Mouse (Mus musculus): ENCODE measurements around the gene Tfcp2.
A peak's percentile ranks its signal among the peaks of the same experiment; 100 is the strongest.

The Tfcp2 gene

DNA sequence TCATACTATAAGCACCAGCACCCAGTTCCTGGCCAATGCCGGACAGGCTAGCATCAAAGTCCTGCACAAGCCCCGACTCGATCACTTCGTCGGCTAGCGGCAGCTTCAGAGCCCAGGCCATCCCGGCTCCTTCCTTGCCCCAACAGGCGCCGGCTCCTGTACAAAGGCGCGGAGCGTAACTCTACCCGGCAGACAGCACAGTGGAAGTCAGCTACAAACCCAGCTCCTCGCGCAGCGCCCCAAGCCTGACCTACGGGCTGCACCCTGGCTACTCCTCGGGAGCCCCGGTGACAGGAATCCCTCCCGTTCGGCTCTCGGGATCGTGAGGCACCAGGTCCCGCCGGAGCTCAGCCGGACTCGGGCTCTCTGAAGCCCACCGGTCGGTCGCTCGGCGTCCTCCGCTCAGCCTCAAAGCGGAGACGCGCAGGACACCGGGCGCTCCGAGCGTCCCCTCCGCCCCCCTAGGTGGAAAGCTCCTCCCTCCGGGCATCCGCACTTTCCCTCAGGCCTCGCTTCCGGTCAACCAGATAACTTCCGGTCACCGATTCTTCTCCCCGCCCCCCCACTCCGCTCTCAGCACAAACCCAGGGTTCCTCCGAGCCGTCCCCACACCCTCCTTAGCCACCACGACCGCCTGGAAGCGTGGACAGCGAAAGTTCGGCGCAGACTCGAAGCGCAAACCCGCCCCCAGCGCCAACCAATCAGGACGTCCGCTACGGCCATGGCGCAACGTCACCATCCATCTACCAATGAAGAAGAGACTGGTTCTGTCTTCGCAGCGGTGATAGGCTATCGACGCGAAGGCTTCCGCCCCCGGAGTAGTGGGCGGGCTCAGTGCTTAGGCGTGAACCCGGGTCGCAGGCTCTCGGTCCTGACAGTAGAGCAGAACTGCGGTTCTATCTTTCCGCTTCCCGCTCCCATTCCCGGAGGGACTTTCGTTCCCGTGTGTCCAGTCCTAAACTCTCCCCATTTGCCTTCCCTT is at the start of gene Tfcp2:
Tfcp2 (minus strand) TSS at position 683 of the 982 bp plus-strand sequence.
- DNase-seq (ENCODE audit: low read depth, low spot score): peak; percentile 90

DNA sequence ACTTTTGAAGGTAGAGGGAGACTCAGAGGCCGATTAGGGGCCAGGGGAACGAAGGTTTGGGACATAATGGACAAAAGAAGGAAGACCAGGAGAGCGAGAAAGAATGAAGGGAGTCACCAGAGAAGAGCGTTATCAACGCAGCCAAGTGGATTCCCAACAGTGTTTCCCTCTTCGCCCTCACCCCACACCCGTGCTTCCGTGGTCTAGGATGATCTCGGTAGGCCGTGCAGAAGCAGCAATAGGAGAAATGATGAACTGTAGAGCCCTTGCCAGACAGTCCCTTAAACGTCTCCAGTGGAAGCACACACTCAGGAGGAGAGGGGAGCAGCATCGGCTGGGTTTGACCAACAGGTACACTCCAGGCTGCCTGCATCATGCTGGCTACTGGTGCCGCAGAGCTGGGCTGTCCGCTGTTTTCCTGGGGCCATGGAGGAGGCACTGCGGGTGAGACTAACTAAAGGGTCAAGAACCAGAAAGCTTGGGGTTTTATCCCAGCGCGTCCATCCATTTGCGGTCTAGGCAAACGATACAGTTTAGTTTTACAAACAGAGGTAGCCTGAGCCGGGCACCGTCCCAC is 49.0 kb upstream of the Tfcp2 start:
- DNase-seq (ENCODE audit: low read depth, low spot score): no peak

DNA sequence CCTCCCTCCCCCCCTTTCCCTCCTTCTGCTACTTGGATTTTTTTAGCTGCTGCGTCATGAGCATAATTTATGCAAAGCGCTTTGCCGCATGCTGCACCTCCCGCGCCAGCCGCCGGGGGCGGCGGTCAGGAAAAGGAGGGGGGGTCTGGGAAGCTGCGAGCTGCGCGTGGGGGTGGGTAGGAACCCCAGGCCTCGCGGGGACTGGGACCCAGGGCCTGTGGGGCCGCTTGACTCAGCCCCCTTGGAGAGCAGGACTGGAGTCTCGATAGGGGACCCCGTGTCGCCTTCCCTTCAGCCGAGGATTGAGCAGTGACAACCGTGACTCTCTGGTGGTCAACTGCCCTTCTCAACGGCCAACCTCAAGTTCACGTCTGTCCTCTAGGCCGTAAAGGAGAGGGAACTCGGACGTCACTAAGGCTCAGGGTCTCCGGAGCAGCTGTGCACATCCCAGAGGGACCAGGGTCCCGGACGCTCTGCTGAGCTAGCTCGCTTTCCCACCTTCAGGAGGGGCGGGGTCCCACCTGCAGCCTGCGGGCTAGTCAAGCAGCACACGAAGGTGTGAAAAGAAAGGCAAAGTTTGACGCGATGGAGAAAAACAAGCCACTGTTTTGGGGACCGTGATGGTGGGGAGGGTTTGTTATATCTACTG is 48.4 kb upstream of the Tfcp2 start:
- DNase-seq (ENCODE audit: low read depth, low spot score): no peak

- DNase-seq (ENCODE audit: low read depth, low spot score): no peak
Measured at GRCm38 (mm10) chr15:100599276-100600046, 47.7 kb upstream of the Tfcp2 start, which contains the start of gene Pou6f1. TSS of gene Pou6f1 (minus strand) at chr15:100599984.

DNA sequence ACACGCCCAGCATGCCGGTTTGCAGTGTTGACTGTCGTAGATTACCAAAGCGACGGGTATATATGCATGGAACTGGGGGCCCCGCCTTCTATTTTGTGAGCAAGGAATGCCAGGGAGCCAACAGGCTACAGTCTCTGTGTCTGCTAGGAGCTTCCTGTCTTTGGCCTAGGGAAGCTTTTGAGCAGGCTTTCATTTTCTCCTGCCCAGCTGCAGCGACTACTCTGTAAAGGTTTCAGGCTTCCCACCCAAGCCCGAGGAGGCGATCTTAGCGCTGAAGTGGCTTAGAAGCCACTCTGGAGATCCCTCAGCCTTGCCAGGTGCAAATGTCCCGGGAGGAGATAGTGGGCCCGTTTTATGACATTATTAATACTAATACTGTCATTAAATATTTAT is 47.1 kb upstream of the Tfcp2 start:
- no peak for DNase-seq (ENCODE audit: low read depth, low spot score)

DNA sequence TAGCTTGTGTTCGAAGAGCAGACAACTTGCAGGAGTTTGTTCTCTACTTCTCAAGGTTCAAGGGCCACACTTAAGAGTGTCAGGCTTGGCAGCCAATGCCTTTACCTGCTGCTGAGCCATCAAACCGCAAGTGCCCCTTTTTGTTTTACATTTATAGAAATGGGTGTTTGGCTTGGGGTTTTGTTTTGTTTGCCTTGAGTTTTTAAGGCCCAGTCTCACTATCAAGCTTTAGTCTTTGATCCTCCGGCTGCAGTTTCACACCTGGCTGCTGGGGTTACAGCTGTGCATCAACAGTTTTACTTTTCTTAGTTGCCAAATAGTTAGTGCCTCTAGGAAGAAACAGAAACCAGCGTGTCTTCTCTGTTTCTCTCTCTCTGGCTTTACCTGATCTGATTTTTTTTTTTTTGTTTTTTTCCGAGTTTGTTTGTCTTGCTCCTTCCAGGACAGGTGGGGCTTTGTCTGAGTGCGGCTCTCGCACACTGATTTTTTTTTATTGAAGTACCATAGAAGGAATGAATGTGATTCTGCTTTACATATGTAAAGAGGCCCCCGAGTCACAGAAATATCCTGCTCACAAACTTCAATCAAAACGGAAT is 46.6 kb upstream of the Tfcp2 start:
- DNase-seq (ENCODE audit: low read depth, low spot score): no peak

- DNase-seq (ENCODE audit: low read depth, low spot score): no peak
Measured at GRCm38 (mm10) chr15:100592817-100593216, 41.0 kb upstream of the Tfcp2 start.

DNA sequence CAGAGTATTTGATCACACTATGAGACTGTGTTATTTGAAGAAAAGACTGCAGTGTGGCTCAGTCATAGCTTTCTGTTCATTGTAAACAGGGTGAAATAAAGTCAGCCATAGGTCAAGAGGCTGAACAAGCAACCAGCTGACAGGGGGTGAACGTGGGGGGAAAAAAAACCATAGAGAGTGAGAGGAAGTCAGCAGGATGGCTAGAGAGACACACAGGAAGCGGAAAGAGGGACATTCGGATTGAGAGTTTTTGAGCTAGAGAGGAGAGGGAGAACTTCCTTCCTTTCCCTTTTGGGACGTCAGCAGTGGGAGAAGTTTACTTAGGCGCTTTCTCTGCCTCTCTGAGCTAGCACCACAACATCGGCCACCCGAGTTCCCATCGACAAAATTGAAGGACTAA is 38.6 kb upstream of the Tfcp2 start:
- no peak for DNase-seq (ENCODE audit: low read depth, low spot score)

DNA sequence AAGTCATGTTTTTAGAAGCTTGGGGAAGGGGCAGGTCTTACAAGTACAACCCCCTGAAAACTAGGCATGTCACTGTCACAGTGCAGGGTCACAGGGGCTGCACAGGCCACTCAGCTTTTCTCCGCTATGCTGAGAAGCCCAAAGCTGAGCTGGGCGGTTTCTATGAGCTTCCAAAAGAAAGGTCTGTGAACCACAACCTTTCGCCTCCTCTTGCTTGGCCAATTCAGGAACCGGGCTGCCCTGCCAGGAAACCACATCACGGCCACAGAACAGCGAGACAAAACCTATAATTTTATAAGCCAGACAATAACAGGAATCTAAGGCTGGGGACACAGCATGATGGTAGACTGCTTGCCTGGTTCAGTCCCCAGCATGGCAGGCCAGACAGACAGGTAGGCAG is 36.5 kb upstream of the Tfcp2 start:
- DNase-seq (ENCODE audit: low read depth, low spot score): no peak

DNA sequence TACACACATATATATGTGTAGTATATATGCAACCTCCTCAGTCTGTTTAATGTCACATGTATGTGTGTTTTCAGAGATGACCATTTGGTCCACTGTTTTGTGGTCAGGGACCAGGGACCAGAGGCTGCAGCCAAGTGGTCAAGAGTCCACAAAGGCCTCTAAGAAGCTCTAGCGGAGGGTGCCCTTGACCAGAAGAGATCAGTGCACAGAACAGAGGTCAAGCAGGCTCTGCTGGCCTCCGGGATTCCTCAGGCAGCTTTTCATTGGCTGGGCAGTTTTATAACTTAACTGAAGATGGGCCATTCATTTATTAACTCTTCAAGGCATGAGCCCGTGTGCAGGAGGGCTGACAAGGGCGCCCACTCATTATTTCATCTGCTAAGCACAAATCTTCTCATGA is 35.4 kb upstream of the Tfcp2 start:
- no peak for DNase-seq (ENCODE audit: low read depth, low spot score)

DNA sequence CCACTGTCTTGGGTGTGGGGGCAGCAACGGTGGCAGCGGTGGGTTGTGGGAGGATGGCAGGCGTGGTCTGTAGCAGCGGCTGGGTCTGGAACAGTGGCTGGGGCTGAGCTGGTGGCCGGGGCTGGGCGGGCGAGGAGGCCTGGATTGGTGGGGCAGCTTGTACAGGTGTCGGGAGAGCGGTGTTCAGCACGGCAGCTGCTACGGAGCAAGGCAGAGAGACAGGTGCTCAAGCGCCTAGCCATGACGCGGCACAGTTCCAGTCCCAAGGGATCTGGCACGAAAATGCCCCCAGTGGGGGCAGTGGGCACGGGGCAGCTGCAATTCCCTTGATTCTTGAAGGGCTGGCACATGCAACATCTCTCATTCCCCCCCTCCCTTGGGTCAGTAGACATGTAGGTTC is 34.1 kb upstream of the Tfcp2 start:
- no peak for DNase-seq (ENCODE audit: low read depth, low spot score)

GRCm38 (mm10) chr15:100580108-100580507 is 28.3 kb upstream of the Tfcp2 start:
- DNase-seq (ENCODE audit: low read depth, low spot score): no peak

DNA sequence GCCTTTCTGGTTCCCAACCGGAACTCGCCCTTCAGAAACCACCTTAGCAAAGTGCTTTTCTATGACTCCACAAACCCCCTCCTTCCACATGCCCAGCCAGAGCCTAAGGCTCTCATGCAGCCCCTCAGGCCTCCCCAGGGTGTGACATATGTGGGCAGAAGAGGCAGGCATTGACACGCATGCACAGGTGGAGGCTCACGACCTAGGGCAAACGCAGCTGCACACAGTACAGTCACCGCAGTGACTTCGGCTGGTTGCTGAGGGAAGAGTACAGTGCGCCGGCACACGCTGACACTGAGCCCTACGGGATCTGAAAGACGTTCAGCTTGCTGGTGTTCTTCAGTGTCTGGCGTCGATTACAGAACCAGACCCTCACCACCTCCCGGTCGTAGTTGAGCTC is 26.2 kb upstream of the Tfcp2 start:
- DNase-seq (ENCODE audit: low read depth, low spot score): no peak

DNA sequence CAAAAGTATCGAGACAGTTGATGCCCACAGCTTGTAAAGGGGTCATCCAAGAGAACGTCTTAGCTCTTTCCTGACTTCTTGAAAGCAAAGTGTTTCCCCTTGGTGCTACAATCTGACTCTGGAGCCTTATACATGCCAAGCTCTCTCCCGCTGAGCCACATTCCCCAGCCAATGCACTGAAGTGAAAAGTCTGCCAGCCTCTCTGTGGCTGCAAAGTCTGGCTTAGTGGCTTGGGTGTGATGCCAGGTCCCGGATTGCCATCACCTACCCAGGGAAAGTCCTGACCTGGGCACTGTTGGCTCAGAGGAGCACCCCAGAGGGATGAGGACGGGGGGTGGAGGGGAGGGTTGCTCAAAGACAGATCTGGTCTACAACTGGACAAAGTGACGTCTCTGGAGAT is 25.0 kb upstream of the Tfcp2 start:
- DNase-seq (ENCODE audit: low read depth, low spot score): no peak

GRCm38 (mm10) chr15:100576392-100576791 is 24.6 kb upstream of the Tfcp2 start:
- no peak for DNase-seq (ENCODE audit: low read depth, low spot score)

DNA sequence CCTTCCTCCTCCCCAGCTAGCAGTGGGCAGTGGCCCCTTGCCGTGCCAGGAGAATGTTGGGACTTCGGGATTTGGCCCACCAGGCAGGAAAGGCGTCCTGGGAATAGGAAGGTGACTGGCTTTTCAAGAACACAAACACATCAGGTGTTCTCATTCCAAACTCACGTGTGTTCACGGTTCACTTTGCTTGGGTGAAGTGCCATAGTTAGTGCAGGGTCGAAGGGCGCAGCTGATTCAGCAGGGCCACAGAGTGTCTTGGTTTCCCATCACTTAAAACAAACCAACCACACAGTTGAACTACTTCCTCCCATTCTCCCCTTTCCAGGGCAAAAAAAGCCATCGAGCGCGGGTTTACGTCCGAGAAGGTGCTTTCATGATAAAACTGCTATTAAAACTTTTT is 23.6 kb upstream of the Tfcp2 start:
- DNase-seq (ENCODE audit: low read depth, low spot score): no peak

- no peak for DNase-seq (ENCODE audit: low read depth, low spot score)
Measured at GRCm38 (mm10) chr15:100574378-100574777, 22.6 kb upstream of the Tfcp2 start.

- no peak for DNase-seq (ENCODE audit: low read depth, low spot score)
Measured at GRCm38 (mm10) chr15:100573946-100574345, 22.1 kb upstream of the Tfcp2 start.

DNA sequence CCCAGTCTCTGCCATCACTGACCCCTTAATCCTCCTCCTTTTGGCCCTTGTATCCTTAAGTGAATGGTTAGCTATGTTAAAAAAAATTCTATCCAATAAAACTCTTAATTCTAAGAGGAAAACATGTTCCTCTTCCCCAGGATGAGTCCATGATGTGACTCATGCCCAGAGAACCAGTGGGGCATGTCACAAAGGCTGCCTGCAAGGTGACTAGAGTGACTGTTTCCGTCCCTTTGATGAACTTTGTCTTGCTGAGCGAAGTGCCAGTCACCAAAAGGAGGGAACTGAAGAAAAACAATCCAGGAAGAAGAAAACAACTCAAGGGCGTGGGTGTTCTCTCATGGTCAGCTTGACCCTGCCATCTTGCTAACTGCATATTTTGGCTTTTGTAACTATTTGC is 17.4 kb upstream of the Tfcp2 start:
- no peak for DNase-seq (ENCODE audit: low read depth, low spot score)

- DNase-seq (ENCODE audit: low read depth, low spot score): no peak
Measured at GRCm38 (mm10) chr15:100566531-100566930, 14.7 kb upstream of the Tfcp2 start.

DNA sequence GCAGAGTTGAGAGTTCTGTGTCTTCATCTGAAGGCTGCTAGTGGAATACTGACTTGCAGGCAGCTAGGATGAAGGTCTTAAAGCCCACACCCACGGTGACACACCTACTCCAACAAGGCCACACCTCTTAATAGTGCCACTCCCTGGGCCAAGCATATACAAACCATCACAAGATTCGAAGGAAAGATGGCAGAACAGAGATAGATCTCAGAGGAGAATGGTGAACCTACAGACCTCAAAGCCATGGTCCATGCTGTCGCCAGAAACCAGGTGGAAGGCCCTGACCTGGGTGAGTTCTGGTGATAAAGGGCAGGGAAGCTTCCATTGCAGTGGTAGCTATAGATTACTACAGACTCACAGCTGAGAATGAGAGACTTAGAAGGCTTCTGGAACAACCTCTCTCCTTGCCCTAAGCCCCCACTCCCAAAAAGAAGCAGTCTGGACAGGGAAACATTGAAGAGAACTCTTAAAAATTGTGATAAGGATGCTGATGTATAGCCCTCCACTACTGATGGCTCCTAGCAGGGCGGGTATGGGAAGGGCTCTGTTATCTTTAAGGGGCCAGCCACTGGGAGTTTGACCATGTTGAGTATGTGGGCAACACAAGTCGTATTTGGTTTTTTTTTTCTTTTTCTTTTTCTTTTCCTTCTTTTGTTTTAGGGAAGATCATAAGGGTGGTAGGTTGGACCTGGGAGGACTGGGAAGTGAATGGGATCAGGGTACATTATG is 6.1 kb upstream of the Tfcp2 start:
- no peak for DNase-seq (ENCODE audit: low read depth, low spot score)

All from WW6 (cell line).